Mouse (Mus musculus): ENCODE data around the gene Synpo2. TPM values are rescaled to one million over a fixed set of nuclear protein-coding genes. Genes with fewer than 3 reads are reported as not detected.
A peak's percentile ranks its signal among the peaks of the same experiment; 100 is the strongest.

The Synpo2 gene
- polyA plus RNA-seq, 1 experiment from 2014 or later: 0.90 TPM

DNA sequence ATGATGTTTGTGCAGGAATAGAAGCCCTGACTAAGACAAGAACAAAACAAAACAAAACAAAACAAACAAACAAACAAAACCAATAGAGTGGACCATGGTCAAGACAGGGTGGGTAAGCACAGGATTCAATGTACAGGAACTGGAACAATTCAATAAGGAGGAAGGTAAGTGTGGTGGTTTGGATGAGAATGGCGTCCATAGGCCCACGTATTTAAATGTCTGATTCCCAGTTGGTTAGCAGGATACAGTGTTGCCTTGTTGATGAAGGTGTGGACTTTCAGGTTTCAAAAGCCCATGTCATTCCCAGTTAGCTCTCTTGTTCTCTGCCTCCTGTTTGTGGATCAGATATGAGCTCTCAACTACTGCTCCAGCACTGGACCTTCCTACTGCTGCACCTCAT, 140.8 kb downstream of the Synpo2 start:
- Histone ChIP-seq H3K27me3 (replicated peaks; ENCODE audit: control insufficient read depth, insufficient read depth, low read length) (no peaks in the 10 kb centered on the region), H3K9ac (replicated peaks; ENCODE audit: low read depth, low read length) (no peak overlapping the region), H3K9me3 (ENCODE audit: control insufficient read depth, low read length) (no peaks in the 10 kb centered on the region), H3K4me1 (replicated peaks; ENCODE audit: control insufficient read depth, insufficient read depth, low read length) (peaks cover 5% of the 10 kb centered on the region), H3K4me3 (replicated peaks; ENCODE audit: low read length) (no peak overlapping the region), H3K4me2 (ENCODE audit: low read length) (no peak overlapping the region), H3K36me3 (ENCODE audit: control insufficient read depth, insufficient read depth) (no peaks in the 10 kb centered on the region), H3K27ac (ENCODE audit: low read length) (no peak overlapping the region)
- no peak for ATAC-seq
- 96% methylated on average over 2 of the region's 2 CpGs for WGBS

DNA sequence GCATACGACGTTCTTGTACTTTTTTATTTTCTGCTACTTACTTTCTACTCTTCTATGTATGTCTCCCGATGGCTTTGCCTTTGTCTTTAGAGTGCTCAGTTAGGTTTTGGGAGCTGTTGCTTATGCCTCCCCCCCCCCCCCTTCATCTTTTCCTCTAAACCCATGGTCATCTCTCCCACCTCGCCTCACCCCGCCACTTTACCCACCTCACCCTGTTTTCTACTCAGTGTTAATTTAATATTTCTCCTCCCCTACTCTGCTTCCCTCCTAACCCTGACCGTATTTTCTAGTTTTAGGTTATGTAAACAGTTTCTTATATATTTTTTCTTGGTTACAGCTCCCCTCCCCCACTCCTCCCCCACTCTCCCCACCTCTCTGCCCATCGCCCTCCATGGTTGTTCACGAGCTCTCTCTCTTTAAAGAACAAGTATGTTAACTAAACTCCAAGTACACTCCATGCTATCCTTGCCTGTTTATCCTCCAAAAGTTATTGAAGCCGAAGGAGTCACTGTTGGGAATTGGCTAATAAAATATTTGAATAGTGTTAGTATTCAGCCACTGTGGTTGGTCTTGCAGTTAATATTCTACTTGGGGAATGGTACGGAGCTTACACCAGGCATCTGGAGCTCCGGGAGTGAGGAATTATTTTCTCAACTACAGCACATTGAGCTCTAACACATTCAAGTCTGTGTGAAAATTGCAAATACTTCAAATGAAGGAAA, 142.1 kb downstream of the Synpo2 start:
- H3K36me3 ChIP-seq (ENCODE audit: control insufficient read depth, insufficient read depth): no peaks in the 10 kb centered on the region
- no peak for ATAC-seq
- WGBS: 84% methylated on average over 11 of the region's 11 CpGs
- peaks cover 5% of the 10 kb centered on the region for H3K4me1 ChIP-seq (replicated peaks; ENCODE audit: control insufficient read depth, insufficient read depth, low read length)
- peak overlapping the region; percentile 73 for H3K27ac ChIP-seq (ENCODE audit: low read length)
- no peaks in the 10 kb centered on the region for H3K9me3 ChIP-seq (ENCODE audit: control insufficient read depth, low read length)
- no peak overlapping the region for H3K4me3 ChIP-seq (replicated peaks; ENCODE audit: low read length)
- H3K4me2 ChIP-seq (ENCODE audit: low read length): no peak overlapping the region
- no peaks in the 10 kb centered on the region for H3K27me3 ChIP-seq (replicated peaks; ENCODE audit: control insufficient read depth, insufficient read depth, low read length)
- H3K9ac ChIP-seq (replicated peaks; ENCODE audit: low read depth, low read length): no peak overlapping the region

DNA sequence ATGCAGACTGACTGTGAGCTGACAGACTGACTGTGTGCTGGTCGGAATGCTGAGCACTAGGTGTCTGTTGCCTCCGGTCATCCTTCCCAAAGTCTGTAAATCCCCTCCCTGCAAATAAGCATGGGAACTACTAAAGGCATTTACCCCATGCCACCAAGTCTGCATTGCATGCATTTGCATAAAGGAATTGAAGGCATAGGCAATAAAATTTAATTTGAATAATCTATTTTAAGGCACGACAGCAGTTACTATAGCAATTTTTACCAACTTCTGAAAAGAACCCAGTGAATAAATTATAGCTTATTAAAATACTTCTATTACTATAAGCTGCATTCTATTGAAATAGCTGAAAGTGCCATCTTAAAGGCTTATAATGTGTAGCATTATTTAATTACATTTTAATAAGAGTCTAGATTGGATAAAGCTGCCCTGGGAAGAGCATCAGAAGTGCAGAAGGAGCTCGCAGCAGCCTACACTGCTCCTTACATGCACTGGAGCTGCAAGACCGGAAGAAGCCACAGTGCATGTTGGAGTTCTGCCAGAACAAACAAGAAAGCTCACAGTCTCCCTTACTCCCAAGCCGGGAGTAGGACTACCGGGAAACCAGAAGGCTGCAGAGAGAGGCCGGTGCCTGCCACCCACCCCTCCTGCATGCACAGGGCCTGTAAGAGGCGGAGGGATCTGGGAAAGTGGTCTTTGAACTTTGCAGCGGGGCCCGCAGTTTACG, 142.9 kb downstream of the Synpo2 start:
- Histone ChIP-seq H3K36me3 (ENCODE audit: control insufficient read depth, insufficient read depth) (no peaks in the 10 kb centered on the region), H3K4me1 (replicated peaks; ENCODE audit: control insufficient read depth, insufficient read depth, low read length) (peaks cover 5% of the 10 kb centered on the region), H3K9ac (replicated peaks; ENCODE audit: low read depth, low read length) (no peak overlapping the region), H3K27ac (ENCODE audit: low read length) (peak overlapping the region; percentile 73), H3K4me3 (replicated peaks; ENCODE audit: low read length) (no peak overlapping the region), H3K9me3 (ENCODE audit: control insufficient read depth, low read length) (no peaks in the 10 kb centered on the region), H3K27me3 (replicated peaks; ENCODE audit: control insufficient read depth, insufficient read depth, low read length) (no peaks in the 10 kb centered on the region), H3K4me2 (ENCODE audit: low read length) (no peak overlapping the region)
- 50% methylated on average over 12 of the region's 12 CpGs for WGBS
- peak; percentile 86 for ATAC-seq

DNA sequence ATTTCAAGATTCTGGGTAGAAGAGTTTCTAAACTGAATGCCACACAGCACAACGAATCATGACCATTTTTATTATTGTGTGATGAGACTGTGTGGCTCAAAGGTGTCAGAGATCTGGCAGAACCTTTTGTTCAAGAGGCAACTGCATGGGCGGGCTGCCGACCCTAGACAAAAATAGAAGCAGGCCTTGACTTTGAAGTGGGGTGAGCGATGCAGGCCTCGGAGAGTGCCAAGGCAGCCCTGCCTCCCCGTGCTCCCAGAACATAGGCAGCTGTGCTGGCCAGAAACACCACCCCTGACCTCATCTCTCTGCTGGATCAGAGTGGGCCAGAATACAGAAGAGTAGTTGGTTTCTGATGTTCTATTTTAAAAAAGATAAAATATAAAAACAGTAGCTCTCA, 143.5 kb downstream of the Synpo2 start:
- H3K9ac ChIP-seq (replicated peaks; ENCODE audit: low read depth, low read length): no peak overlapping the region
- 47% methylated on average over 6 of the region's 6 CpGs for WGBS
- no peak overlapping the region for H3K4me2 ChIP-seq (ENCODE audit: low read length)
- no peaks in the 10 kb centered on the region for H3K36me3 ChIP-seq (ENCODE audit: control insufficient read depth, insufficient read depth)
- no peaks in the 10 kb centered on the region for H3K9me3 ChIP-seq (ENCODE audit: control insufficient read depth, low read length)
- peak; percentile 5; the same call in 1 of the 2 replicates for ATAC-seq
- peaks cover 5% of the 10 kb centered on the region for H3K4me1 ChIP-seq (replicated peaks; ENCODE audit: control insufficient read depth, insufficient read depth, low read length)
- peak overlapping the region; percentile 6 for H3K27ac ChIP-seq (ENCODE audit: low read length)
- no peaks in the 10 kb centered on the region for H3K27me3 ChIP-seq (replicated peaks; ENCODE audit: control insufficient read depth, insufficient read depth, low read length)
- no peak overlapping the region for H3K4me3 ChIP-seq (replicated peaks; ENCODE audit: low read length)

DNA sequence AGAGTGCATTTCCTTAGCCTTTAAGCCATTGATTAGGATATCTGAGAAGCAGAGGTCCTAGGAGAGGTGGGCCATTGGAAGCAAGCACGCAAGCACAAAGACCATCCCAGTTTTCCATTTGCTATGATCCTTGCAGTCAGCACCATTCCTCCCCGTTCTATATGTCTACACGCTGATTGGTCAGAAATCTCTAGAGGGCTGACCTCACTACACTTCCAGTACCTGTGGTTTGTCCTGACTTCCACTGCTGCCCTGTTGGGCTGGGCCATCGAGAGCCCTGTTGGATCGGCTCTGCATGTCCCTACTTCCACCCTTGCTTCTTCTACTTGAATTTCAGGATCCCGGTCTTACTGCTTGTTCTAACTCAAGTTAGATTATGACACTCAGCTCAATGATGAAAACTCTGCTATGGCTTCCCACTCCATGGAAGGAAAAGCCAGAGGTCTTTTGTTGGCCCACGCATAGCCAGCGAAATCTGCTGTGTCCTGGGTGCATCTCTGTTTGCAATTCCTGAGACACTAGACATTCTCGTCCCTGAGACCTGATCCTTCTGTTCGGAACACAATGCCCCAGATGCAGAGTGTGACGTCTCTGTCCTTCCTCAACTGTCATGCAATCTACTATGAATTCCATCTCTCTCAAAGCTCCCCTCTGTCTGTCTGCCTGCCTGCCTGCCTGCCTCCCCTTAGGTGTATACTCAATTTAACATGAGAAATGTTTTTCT, 146.5 kb downstream of the Synpo2 start:
- no peaks in the 10 kb centered on the region for H3K27me3 ChIP-seq (replicated peaks; ENCODE audit: control insufficient read depth, insufficient read depth, low read length)

DNA sequence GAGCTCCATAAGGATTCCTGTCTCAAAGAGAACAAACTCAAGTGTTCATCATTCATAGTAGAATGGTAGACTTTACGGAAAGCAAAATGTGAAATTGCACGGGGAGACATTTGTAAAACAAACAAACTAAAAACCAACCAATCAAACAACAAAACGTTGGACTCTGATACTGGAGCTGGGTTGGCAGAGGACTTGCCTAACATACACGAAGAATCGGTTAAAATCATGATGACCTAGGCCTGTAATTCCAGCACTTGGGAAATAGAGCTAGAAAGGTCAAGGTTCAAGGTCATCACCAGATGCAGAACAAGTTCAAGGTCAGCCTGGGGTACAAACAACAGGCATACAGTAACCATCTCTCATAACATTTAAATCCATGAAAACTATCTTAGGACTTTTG, 147.7 kb downstream of the Synpo2 start:
- no peak for ATAC-seq
- H3K27ac ChIP-seq (ENCODE audit: low read length): no peak overlapping the region
- no peak overlapping the region for H3K9ac ChIP-seq (replicated peaks; ENCODE audit: low read depth, low read length)
- 85% methylated on average over 5 of the region's 5 CpGs for WGBS
- H3K36me3 ChIP-seq (ENCODE audit: control insufficient read depth, insufficient read depth): no peaks in the 10 kb centered on the region
- H3K27me3 ChIP-seq (replicated peaks; ENCODE audit: control insufficient read depth, insufficient read depth, low read length): no peaks in the 10 kb centered on the region
- H3K4me2 ChIP-seq (ENCODE audit: low read length): no peak overlapping the region
- H3K4me1 ChIP-seq (replicated peaks; ENCODE audit: control insufficient read depth, insufficient read depth, low read length): peaks cover 2% of the 10 kb centered on the region
- H3K4me3 ChIP-seq (replicated peaks; ENCODE audit: low read length): no peak overlapping the region
- no peaks in the 10 kb centered on the region for H3K9me3 ChIP-seq (ENCODE audit: control insufficient read depth, low read length)

More for the DNA sequence above, 146.5 kb downstream of the Synpo2 start:
- H3K27ac ChIP-seq (ENCODE audit: low read length): no peak overlapping the region
- WGBS: 89% methylated on average over 11 of the region's 11 CpGs
- H3K4me2 ChIP-seq (ENCODE audit: low read length): no peak overlapping the region
- H3K36me3 ChIP-seq (ENCODE audit: control insufficient read depth, insufficient read depth): no peaks in the 10 kb centered on the region
- H3K4me1 ChIP-seq (replicated peaks; ENCODE audit: control insufficient read depth, insufficient read depth, low read length): peaks cover 5% of the 10 kb centered on the region
- H3K9me3 ChIP-seq (ENCODE audit: control insufficient read depth, low read length): no peaks in the 10 kb centered on the region
- ATAC-seq: no peak
- no peak overlapping the region for H3K4me3 ChIP-seq (replicated peaks; ENCODE audit: low read length)
- H3K9ac ChIP-seq (replicated peaks; ENCODE audit: low read depth, low read length): no peak overlapping the region

DNA sequence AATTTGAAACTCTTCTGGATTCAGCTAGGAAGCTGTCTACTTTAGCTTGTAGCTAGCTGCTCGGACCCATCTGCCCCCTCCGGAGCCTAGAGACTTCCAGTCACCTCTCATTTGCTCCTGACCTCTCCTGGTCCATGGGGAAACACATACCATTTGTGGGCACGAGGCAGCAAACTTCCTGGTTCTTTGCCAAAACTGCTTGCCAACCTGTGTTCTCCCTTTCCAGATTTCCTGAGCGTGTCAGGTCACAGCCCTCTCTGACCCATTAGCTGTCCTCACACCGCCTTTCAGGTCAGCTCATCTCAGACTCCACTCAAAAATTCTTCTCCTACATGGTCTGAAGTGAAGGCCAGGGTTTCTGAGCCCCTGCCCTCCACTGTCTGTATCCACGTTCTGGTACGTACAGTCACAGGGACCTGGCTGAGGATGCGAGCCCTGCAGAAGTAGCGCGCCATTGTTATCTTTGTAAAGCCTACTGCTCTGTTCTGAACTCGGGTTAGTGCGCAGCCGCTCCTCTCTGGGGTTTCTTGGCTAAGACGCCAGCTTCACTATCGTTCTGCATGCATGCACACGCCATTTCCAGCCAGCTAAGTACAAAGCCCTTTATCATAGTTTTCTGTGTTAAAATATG, 150.0 kb downstream of the Synpo2 start:
- H3K4me2 ChIP-seq (ENCODE audit: low read length): no peak overlapping the region
- no peaks in the 10 kb centered on the region for H3K9me3 ChIP-seq (ENCODE audit: control insufficient read depth, low read length)
- whole genome bisulfite sequencing: 82% methylated on average over 16 of the region's 16 CpGs
- no peak overlapping the region for H3K4me3 ChIP-seq (replicated peaks; ENCODE audit: low read length)
- no peak overlapping the region for H3K9ac ChIP-seq (replicated peaks; ENCODE audit: low read depth, low read length)
- H3K36me3 ChIP-seq (ENCODE audit: control insufficient read depth, insufficient read depth): no peaks in the 10 kb centered on the region
- ATAC-seq: no peak
- no peaks in the 10 kb centered on the region for H3K4me1 ChIP-seq (replicated peaks; ENCODE audit: control insufficient read depth, insufficient read depth, low read length)
- no peak overlapping the region for H3K27ac ChIP-seq (ENCODE audit: low read length)
- no peaks in the 10 kb centered on the region for H3K27me3 ChIP-seq (replicated peaks; ENCODE audit: control insufficient read depth, insufficient read depth, low read length)

DNA sequence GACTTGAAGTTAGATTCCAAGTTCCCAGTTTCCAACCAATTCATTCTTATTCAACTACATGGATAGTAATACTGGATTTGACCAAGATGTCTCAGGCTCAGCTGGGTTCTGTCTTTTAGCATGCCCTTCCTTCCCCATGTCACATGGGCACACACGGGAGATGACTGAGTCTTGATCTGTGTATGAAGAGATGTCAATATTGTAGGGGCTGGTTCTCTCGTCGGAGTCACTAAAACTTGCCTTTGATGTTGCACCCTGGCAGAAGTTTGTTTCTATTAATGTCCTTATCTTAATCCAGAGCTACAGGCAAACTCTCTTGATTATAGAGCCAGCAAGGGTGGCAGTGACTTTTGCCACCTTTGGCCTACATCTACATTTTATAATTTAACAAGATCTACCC, 154.3 kb downstream of the Synpo2 start:
- no peak for ATAC-seq
- no peak overlapping the region for H3K4me3 ChIP-seq (replicated peaks; ENCODE audit: low read length)
- H3K9ac ChIP-seq (replicated peaks; ENCODE audit: low read depth, low read length): no peak overlapping the region
- no peaks in the 10 kb centered on the region for H3K9me3 ChIP-seq (ENCODE audit: control insufficient read depth, low read length)
- H3K4me2 ChIP-seq (ENCODE audit: low read length): no peak overlapping the region
- no peaks in the 10 kb centered on the region for H3K27me3 ChIP-seq (replicated peaks; ENCODE audit: control insufficient read depth, insufficient read depth, low read length)
- no peaks in the 10 kb centered on the region for H3K4me1 ChIP-seq (replicated peaks; ENCODE audit: control insufficient read depth, insufficient read depth, low read length)
- 93% methylated on average over 3 of the region's 3 CpGs for WGBS
- H3K36me3 ChIP-seq (ENCODE audit: control insufficient read depth, insufficient read depth): no peaks in the 10 kb centered on the region
- no peak overlapping the region for H3K27ac ChIP-seq (ENCODE audit: low read length)

DNA sequence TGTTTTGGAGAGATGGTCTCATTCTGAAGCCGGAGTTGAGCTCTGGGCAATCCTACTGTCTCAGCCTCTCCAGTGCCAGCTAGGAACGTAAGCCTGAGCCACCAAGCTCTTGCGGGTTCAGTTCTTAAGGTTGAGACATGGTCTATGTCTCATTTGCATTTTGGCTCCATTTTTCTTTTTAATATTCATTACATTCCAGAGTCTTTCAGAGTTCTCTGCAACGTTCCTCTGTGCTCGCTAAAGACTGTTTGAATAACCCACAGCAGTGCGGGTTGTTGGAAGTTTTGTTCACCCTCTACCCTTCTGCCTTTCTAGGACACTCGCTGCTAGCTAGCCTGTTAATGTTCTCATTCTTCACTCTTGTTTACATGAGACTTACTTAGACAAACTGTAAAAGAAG, 155.0 kb downstream of the Synpo2 start:
- H3K4me1 ChIP-seq (replicated peaks; ENCODE audit: control insufficient read depth, insufficient read depth, low read length): no peaks in the 10 kb centered on the region
- no peak overlapping the region for H3K4me2 ChIP-seq (ENCODE audit: low read length)
- H3K27me3 ChIP-seq (replicated peaks; ENCODE audit: control insufficient read depth, insufficient read depth, low read length): no peaks in the 10 kb centered on the region
- peak; percentile 52 for ATAC-seq
- 37% methylated on average over 7 of the region's 7 CpGs for WGBS
- no peak overlapping the region for H3K4me3 ChIP-seq (replicated peaks; ENCODE audit: low read length)
- H3K9ac ChIP-seq (replicated peaks; ENCODE audit: low read depth, low read length): no peak overlapping the region
- H3K27ac ChIP-seq (ENCODE audit: low read length): no peak overlapping the region
- no peaks in the 10 kb centered on the region for H3K9me3 ChIP-seq (ENCODE audit: control insufficient read depth, low read length)
- H3K36me3 ChIP-seq (ENCODE audit: control insufficient read depth, insufficient read depth): no peaks in the 10 kb centered on the region
